Mouse (Mus musculus) Muller cell, postnatal 12 days (primary cell): ENCODE data around the gene Rorb.
A peak's percentile ranks its signal among the peaks of the same experiment; 100 is the strongest.

ENCODE experiments used
- DNase-seq: peaks from one replicate; pipeline ENCODE4 v3.0.0-alpha.2; 2015; ENCODE audit errors: inconsistent ontology term

The Rorb gene

GRCm38 (mm10) chr19:18889117-18889627, 221.8 kb downstream of the Rorb start:
- DNase-seq, result peak; percentile 54

GRCm38 (mm10) chr19:18888491-18889116, 222.4 kb downstream of the Rorb start:
- no peak for DNase-seq

GRCm38 (mm10) chr19:18887646-18888407, 223.2 kb downstream of the Rorb start:
- no peak for DNase-seq

GRCm38 (mm10) chr19:18881162-18881561, 229.8 kb downstream of the Rorb start:
- no peak for DNase-seq
